Mouse (Mus musculus): ENCODE results near the gene Hoxd8.

GRCm38 (mm10) chr2:74736688-74737577 is 32.5 kb downstream of the Hoxd8 start:
- TF ChIP-seq POLR2A (IDR thresholded peaks at IDR 0.05; ENCODE audit: control insufficient read depth, extremely low read depth, insufficient read depth, low read length, poor library complexity) (no peak), CTCF (IDR thresholded peaks at IDR 0.05; ENCODE audit: borderline replicate concordance, control insufficient read depth, extremely low read depth, insufficient read depth, low read length, poor library complexity) (no peak)
